Mouse (Mus musculus): ENCODE results near the gene Naa10.

Gene Naa10

GRCm38 (mm10) chrX:73921823-73922549, at the start of gene Naa10, which contains the start of gene Arhgap4:
Gene Naa10, minus strand, starts transcription at chrX:73921944.
Gene Arhgap4, minus strand, starts transcription at chrX:73921870.
- DNase-seq (ENCODE audit: low read depth, low spot score): peak; percentile 86

- no peak for DNase-seq (ENCODE audit: low read depth, low spot score)
Observed at GRCm38 (mm10) chrX:73970781-73971180, 49.0 kb upstream of the Naa10 start.

- DNase-seq (ENCODE audit: low read depth, low spot score): no peak
Observed at GRCm38 (mm10) chrX:73969729-73970128, 48.0 kb upstream of the Naa10 start.

GRCm38 (mm10) chrX:73969167-73969566, 47.4 kb upstream of the Naa10 start:
- no peak for DNase-seq (ENCODE audit: low read depth, low spot score)

GRCm38 (mm10) chrX:73967177-73968075, 45.7 kb upstream of the Naa10 start:
- DNase-seq (ENCODE audit: low read depth, low spot score): peak; percentile 91

- peak; percentile 87 for DNase-seq (ENCODE audit: low read depth, low spot score)
Observed at GRCm38 (mm10) chrX:73966248-73967176, 44.8 kb upstream of the Naa10 start, which contains the start of gene Hcfc1. Gene Hcfc1, minus strand, starts transcription at chrX:73966357.

- no peak for DNase-seq (ENCODE audit: low read depth, low spot score)
Observed at GRCm38 (mm10) chrX:73965307-73965706, 43.6 kb upstream of the Naa10 start.

- no peak for DNase-seq (ENCODE audit: low read depth, low spot score)
Observed at GRCm38 (mm10) chrX:73964363-73964762, 42.6 kb upstream of the Naa10 start.

GRCm38 (mm10) chrX:73954988-73955387, 33.2 kb upstream of the Naa10 start:
- peak; percentile 66 for DNase-seq (ENCODE audit: low read depth, low spot score)

- DNase-seq (ENCODE audit: low read depth, low spot score): no peak
Observed at GRCm38 (mm10) chrX:73952603-73953002, 30.9 kb upstream of the Naa10 start.

- no peak for DNase-seq (ENCODE audit: low read depth, low spot score)
Observed at GRCm38 (mm10) chrX:73949341-73949740, 27.6 kb upstream of the Naa10 start.

GRCm38 (mm10) chrX:73948647-73949046, 26.9 kb upstream of the Naa10 start:
- DNase-seq (ENCODE audit: low read depth, low spot score): peak; percentile 34

GRCm38 (mm10) chrX:73946896-73947295, 25.2 kb upstream of the Naa10 start:
- DNase-seq (ENCODE audit: low read depth, low spot score): no peak

- DNase-seq (ENCODE audit: low read depth, low spot score): no peak
Observed at GRCm38 (mm10) chrX:73942294-73942693, 20.6 kb upstream of the Naa10 start.

GRCm38 (mm10) chrX:73941860-73942259, 20.1 kb upstream of the Naa10 start:
- DNase-seq (ENCODE audit: low read depth, low spot score): no peak

GRCm38 (mm10) chrX:73931871-73932270, 10.1 kb upstream of the Naa10 start:
- no peak for DNase-seq (ENCODE audit: low read depth, low spot score)

- DNase-seq (ENCODE audit: low read depth, low spot score): peak; percentile 49
Observed at GRCm38 (mm10) chrX:73930402-73931062, 8.8 kb upstream of the Naa10 start, which contains the start of gene Renbp. Gene Renbp, minus strand, starts transcription at chrX:73930850.

GRCm38 (mm10) chrX:73922550-73922882, 772 bp upstream of the Naa10 start:
- no peak for DNase-seq (ENCODE audit: low read depth, low spot score)

- no peak for DNase-seq (ENCODE audit: low read depth, low spot score)
Observed at GRCm38 (mm10) chrX:73921285-73921822, 390 bp downstream of the Naa10 start.

GRCm38 (mm10) chrX:73918631-73919030, 3.1 kb downstream of the Naa10 start:
- no peak for DNase-seq (ENCODE audit: low read depth, low spot score)

GRCm38 (mm10) chrX:73916945-73917344, 4.8 kb downstream of the Naa10 start:
- DNase-seq (ENCODE audit: low read depth, low spot score): no peak
